Mouse (Mus musculus): Measurements from ENCODE around the gene Kat5.

DNA sequence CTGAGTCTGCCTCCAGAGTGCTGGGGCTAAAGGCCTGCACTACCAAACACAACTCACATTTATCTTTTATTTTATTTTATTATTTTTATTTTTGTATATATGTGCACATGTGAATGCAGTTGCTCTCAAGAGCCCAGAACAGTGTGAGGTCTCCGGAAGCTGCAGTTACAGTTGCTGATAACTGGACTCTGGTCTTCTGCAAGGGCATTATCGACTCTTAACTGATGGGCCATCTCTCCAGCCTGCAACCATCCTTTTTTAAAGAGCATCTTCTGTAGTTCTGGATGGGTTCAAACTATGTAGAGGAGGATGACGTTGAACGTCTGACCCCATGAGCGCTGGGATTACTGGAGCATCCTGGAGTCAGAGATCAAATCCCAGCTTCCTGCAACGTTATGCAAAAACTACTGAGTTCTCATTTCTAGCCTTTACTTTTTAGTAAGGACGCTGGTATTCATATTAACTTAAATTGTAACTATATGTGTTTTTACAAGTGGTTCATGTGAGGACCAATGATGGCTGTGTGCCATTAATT is 26.1 kb upstream of the Kat5 start:
- no peak for TF ChIP-seq POLR2A (IDR thresholded peaks at IDR 0.05; ENCODE audit: low read depth, low read length)
- TF ChIP-seq CTCF (IDR thresholded peaks at IDR 0.05; ENCODE audit: extremely low read depth, insufficient read length, insufficient replicate concordance, low read depth, low read length) = no peak

All from small intestine, adult 2 months (tissue).